11 mouse cellular contexts compared by ENCODE assay signal in the genomic region with DNA sequence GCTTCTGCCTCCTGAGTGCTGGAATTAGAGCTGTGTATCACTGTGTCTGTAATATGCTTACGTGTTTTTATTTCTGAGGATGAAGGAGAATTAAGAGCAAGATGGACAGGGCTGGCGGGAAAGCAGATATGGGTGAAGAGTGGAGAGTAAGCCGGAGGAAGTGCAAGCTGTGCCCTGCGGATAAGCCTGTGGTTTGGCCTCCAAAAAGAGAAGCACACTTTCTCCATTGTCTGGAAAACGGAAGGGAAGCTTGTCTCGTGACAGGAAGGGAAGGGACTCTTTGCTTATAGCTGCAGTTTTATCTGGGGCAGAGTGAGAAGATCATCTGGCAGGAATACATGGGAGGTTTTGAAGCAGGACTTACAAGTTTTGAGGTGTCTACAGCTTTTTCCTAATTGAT. TPM values are rescaled to one million over a fixed set of nuclear protein-coding genes. Genes with fewer than 3 reads are reported as not detected.
A peak's percentile ranks its signal among the peaks of the same experiment; 100 is the strongest.
DNase-seq lines count a peak whose midpoint lies in the region; ATAC-seq and TF ChIP-seq lines count a peak whose summit lies in the region.
"Had no signal": no experiment of that assay in that cellular context is flagged by ENCODE, and none has a peak within 500 bp of the region (broad histone marks: within the 10 kb centered on the region; RNA-seq: fewer than 3 reads in every experiment).

No protein-coding gene starts in this region.

- H3K4me1 ChIP-seq in kidney, adult 2 months (ENCODE audit: control insufficient read depth, insufficient read depth, low read length): peaks cover 4% of the 10 kb centered on the region; the same call in 1 of the 2 replicates
- peaks cover 11% of the 10 kb centered on the region for H3K4me1 ChIP-seq in liver, embryonic 11.5 days (replicated peaks; ENCODE audit: control insufficient read depth, insufficient read depth, low read length)
- 0 out of 2 replicates have a peak, but pooled peaks cover 3% of the 10 kb centered on the region for H3K4me1 ChIP-seq in intestine, embryonic 15.5 days (replicated peaks)
- H3K4me1 ChIP-seq: forebrain, embryonic 13.5 days had no signal

- no peak overlapping the region for H3K4me3 ChIP-seq in kidney, adult 2 months (ENCODE audit: insufficient read depth, low read depth, low read length)
- H3K4me3 ChIP-seq in liver, embryonic 11.5 days (ENCODE audit: low read depth, low read length): no peak overlapping the region
- H3K4me3 ChIP-seq in intestine, embryonic 15.5 days (replicated peaks): no peak overlapping the region
- H3K4me3 ChIP-seq: forebrain, embryonic 13.5 days; limb, embryonic 15.5 days had no signal

- no peaks in the 10 kb centered on the region for H3K36me3 ChIP-seq in kidney, adult 2 months (ENCODE audit: control insufficient read depth, insufficient read depth, low read length)
- H3K36me3 ChIP-seq in liver, embryonic 11.5 days (ENCODE audit: control insufficient read depth, insufficient read depth, low read length): no peaks in the 10 kb centered on the region
- no peaks in the 10 kb centered on the region for H3K36me3 ChIP-seq in intestine, embryonic 15.5 days
- H3K36me3 ChIP-seq: limb, embryonic 15.5 days had no signal

- peak overlapping the region; percentile 31; the same call in 1 of the 2 replicates for H3K9ac ChIP-seq in liver, embryonic 11.5 days (ENCODE audit: low read depth, low read length)
- H3K9ac ChIP-seq in intestine, embryonic 15.5 days: no peak overlapping the region
- H3K9ac ChIP-seq: forebrain, embryonic 13.5 days; limb, embryonic 15.5 days had no signal

- H3K9me3 ChIP-seq in liver, embryonic 11.5 days (ENCODE audit: control insufficient read depth, low read length): no peaks in the 10 kb centered on the region
- no peaks in the 10 kb centered on the region for H3K9me3 ChIP-seq in intestine, embryonic 15.5 days
- H3K9me3 ChIP-seq: forebrain, embryonic 13.5 days; limb, embryonic 15.5 days had no signal

- TF ChIP-seq CTCF in kidney, adult 2 months (conservative IDR thresholded peaks at IDR 0.05; ENCODE audit: insufficient read depth, insufficient read length, low read depth, low read length): no peak

- H3K27me3 ChIP-seq in kidney, adult 2 months (replicated peaks; ENCODE audit: control insufficient read depth, insufficient read depth, low read length): no peaks in the 10 kb centered on the region
- no peaks in the 10 kb centered on the region for H3K27me3 ChIP-seq in liver, embryonic 11.5 days (replicated peaks; ENCODE audit: control insufficient read depth, insufficient read depth, low read length)
- no peaks in the 10 kb centered on the region for H3K27me3 ChIP-seq in intestine, embryonic 15.5 days (replicated peaks)
- H3K27me3 ChIP-seq: forebrain, embryonic 13.5 days; limb, embryonic 15.5 days had no signal

- 77% methylated on average over 6 of the region's 6 CpGs for WGBS in kidney, adult 2 months
- 33% methylated on average over 6 of the region's 6 CpGs for WGBS in liver, embryonic 11.5 days
- WGBS in intestine, embryonic 15.5 days: 71% methylated on average over 6 of the region's 6 CpGs

- H3K4me2 ChIP-seq in liver, embryonic 11.5 days: peak overlapping the region; percentile 42
- no peak overlapping the region for H3K4me2 ChIP-seq in intestine, embryonic 15.5 days (replicated peaks)
- H3K4me2 ChIP-seq: forebrain, embryonic 13.5 days; limb, embryonic 15.5 days had no signal

- H3K27ac ChIP-seq in kidney, adult 2 months (ENCODE audit: insufficient read depth, low read depth, low read length): no peak overlapping the region
- 0 out of 2 replicates have a peak overlapping the region, but pooled peaks have one; percentile 2 for H3K27ac ChIP-seq in liver, embryonic 11.5 days (ENCODE audit: low read depth, low read length)
- no peak overlapping the region for H3K27ac ChIP-seq in intestine, embryonic 15.5 days
- H3K27ac ChIP-seq: forebrain, embryonic 13.5 days; limb, embryonic 15.5 days had no signal

- DNase-seq in kidney, adult 2 months: peak; percentile 43
- no peak for DNase-seq in kidney, postnatal 14 days
- DNase-seq in c-Kit-positive CD71-positive TER-119-negative erythroid progenitor cells, embryonic 14.5 days (ENCODE audit: low read depth): peak; percentile 43
- DNase-seq in liver, embryonic 11.5 days (ENCODE audit: low spot score): peak; percentile 43
- DNase-seq in monocyte, adult 2 months (ENCODE audit: low read depth in 1 of 2, low spot score in 2 of 2): peak; percentile 33 to 45
- no peak for DNase-seq in natural killer cell, adult 2 months (ENCODE audit: low spot score in 2 of 2)
- DNase-seq: right cerebral cortex, postnatal 25 days had no signal

- ATAC-seq in liver, embryonic 11.5 days (replicated peaks; ENCODE audit: low FRiP score): peak; percentile 79
- no peak for ATAC-seq in intestine, embryonic 15.5 days
- ATAC-seq: forebrain, embryonic 13.5 days had no signal

- no peak for TF ChIP-seq POLR2A in kidney, adult 2 months (IDR thresholded peaks at IDR 0.05; ENCODE audit: low read depth, low read length)

RNA-seq across cellular contexts. Expression of gene Slc46a2, which starts 51.0 kb away (rescaled TPM):
- polyA plus RNA-seq in kidney, adult 2 months (2012; rRNA removed): 0.10 and 0.11 TPM in 2 replicates
- not detected in 2 replicates for polyA plus RNA-seq in liver, embryonic 11.5 days (2014; fragmentation: Nextera tagmentation; extraction: Ambion mirVana)
- polyA plus RNA-seq in intestine, embryonic 15.5 days (2015; fragmentation: Nextera tagmentation; extraction: Ambion mirVana): not detected in 2 replicates
- polyA plus RNA-seq: forebrain, embryonic 13.5 days; neural tube, embryonic 11.5 days had no signal

RNA-seq across cellular contexts. Expression of gene Snx30, which starts 58.2 kb away (rescaled TPM):
- 4.8 and 5.2 TPM in 2 replicates for polyA plus RNA-seq in kidney, adult 2 months (2012; rRNA removed)
- 5.7 and 6.5 TPM in 2 replicates for polyA plus RNA-seq in liver, embryonic 11.5 days (2014; fragmentation: Nextera tagmentation; extraction: Ambion mirVana)
- polyA plus RNA-seq in intestine, embryonic 15.5 days (2015; fragmentation: Nextera tagmentation; extraction: Ambion mirVana): 4.9 and 6.6 TPM in 2 replicates

Comparison
In these comparisons a context has a peak if more than half of its experiments do, and no peak if none do; other contexts are left out.
1. DNase-seq: peak in kidney, adult 2 months (single experiment), c-Kit-positive CD71-positive TER-119-negative erythroid progenitor cells, embryonic 14.5 days (single experiment), liver, embryonic 11.5 days (single experiment) and monocyte, adult 2 months (2 of 2); none in kidney, postnatal 14 days (single experiment) and natural killer cell, adult 2 months (0 of 2).